Comparison of ENCODE assay signal across 17 mouse cellular contexts in genomic region chr2:27352720-27353119, GRCm38 (mm10).
DNase-seq lines count a peak whose midpoint lies in the region; ATAC-seq lines count a peak whose summit lies in the region.
"Had no signal": no experiment of that assay in that cellular context is flagged by ENCODE, and none has a peak within 500 bp of the region (broad histone marks: within the 10 kb centered on the region; RNA-seq: fewer than 3 reads in every experiment).

No protein-coding gene starts in this region.

- DNase-seq in kidney, postnatal 14 days: no peak
- no peak for DNase-seq in adrenal gland, adult 2 months
- DNase-seq in spleen, adult 18-20 months: no peak
- DNase-seq in urinary bladder, postnatal 25 days (ENCODE audit: low spot score): no peak
- DNase-seq: adrenal gland, adult 8-10 months; embryo, embryonic 11 days; gastrocnemius, postnatal 10 days; kidney, postnatal 4 days; lung, postnatal 14 days had no signal

- no peak overlapping the region for H3K9ac ChIP-seq in kidney, embryonic 15.5 days
- no peak overlapping the region for H3K9ac ChIP-seq in embryonic facial prominence, embryonic 12.5 days
- no peak overlapping the region for H3K9ac ChIP-seq in hindbrain, embryonic 13.5 days
- H3K9ac ChIP-seq in neural tube, embryonic 12.5 days: no peak overlapping the region
- H3K9ac ChIP-seq: heart, embryonic 12.5 days; limb, embryonic 15.5 days had no signal

- no peak overlapping the region for H3K4me2 ChIP-seq in kidney, embryonic 15.5 days
- H3K4me2 ChIP-seq in embryonic facial prominence, embryonic 12.5 days (replicated peaks): no peak overlapping the region
- no peak overlapping the region for H3K4me2 ChIP-seq in hindbrain, embryonic 13.5 days
- no peak overlapping the region for H3K4me2 ChIP-seq in neural tube, embryonic 12.5 days (replicated peaks)
- H3K4me2 ChIP-seq: heart, embryonic 12.5 days; limb, embryonic 15.5 days had no signal

- ATAC-seq in kidney, embryonic 15.5 days (replicated peaks; ENCODE audit: low FRiP score): peak; percentile 43; the same call in 1 of the 2 replicates
- ATAC-seq in embryonic facial prominence, embryonic 12.5 days (ENCODE audit: insufficient number of reproducible peaks, insufficient read depth, low FRiP score, low TSS enrichment): peak; percentile 61; the same call in 1 of the 2 replicates
- peak; percentile 58 for ATAC-seq in hindbrain, embryonic 13.5 days (ENCODE audit: low FRiP score)
- ATAC-seq in neural tube, embryonic 12.5 days (ENCODE audit: low FRiP score, low read depth): peak; percentile 56; the same call in 1 of the 2 replicates
- ATAC-seq: Patski had no signal

- H3K27ac ChIP-seq in kidney, embryonic 15.5 days: no peak overlapping the region
- H3K27ac ChIP-seq in embryonic facial prominence, embryonic 12.5 days: no peak overlapping the region
- H3K27ac ChIP-seq in hindbrain, embryonic 13.5 days: no peak overlapping the region; the same call in 1 of the 2 replicates
- H3K27ac ChIP-seq in neural tube, embryonic 12.5 days: no peak overlapping the region
- H3K27ac ChIP-seq: limb, embryonic 15.5 days had no signal

- no peaks in the 10 kb centered on the region for H3K9me3 ChIP-seq in kidney, embryonic 15.5 days (replicated peaks)
- no peaks in the 10 kb centered on the region for H3K9me3 ChIP-seq in embryonic facial prominence, embryonic 12.5 days
- no peaks in the 10 kb centered on the region for H3K9me3 ChIP-seq in hindbrain, embryonic 13.5 days
- H3K9me3 ChIP-seq in neural tube, embryonic 12.5 days: no peaks in the 10 kb centered on the region; the same call in 1 of the 2 replicates
- H3K9me3 ChIP-seq: limb, embryonic 15.5 days had no signal

- peaks cover 10% of the 10 kb centered on the region for H3K4me1 ChIP-seq in kidney, embryonic 15.5 days
- H3K4me1 ChIP-seq in embryonic facial prominence, embryonic 12.5 days: peaks cover 14% of the 10 kb centered on the region
- peaks cover 49% of the 10 kb centered on the region for H3K4me1 ChIP-seq in hindbrain, embryonic 13.5 days (replicated peaks)
- peaks cover 32% of the 10 kb centered on the region for H3K4me1 ChIP-seq in neural tube, embryonic 12.5 days

- H3K36me3 ChIP-seq in kidney, embryonic 15.5 days: peaks cover 16% of the 10 kb centered on the region; the same call in 1 of the 2 replicates
- H3K36me3 ChIP-seq in embryonic facial prominence, embryonic 12.5 days: peaks cover 21% of the 10 kb centered on the region
- H3K36me3 ChIP-seq in hindbrain, embryonic 13.5 days: peaks cover 20% of the 10 kb centered on the region
- H3K36me3 ChIP-seq in neural tube, embryonic 12.5 days: peaks cover 22% of the 10 kb centered on the region

- H3K4me3 ChIP-seq in kidney, embryonic 15.5 days (replicated peaks): no peak overlapping the region
- H3K4me3 ChIP-seq in embryonic facial prominence, embryonic 12.5 days: no peak overlapping the region
- H3K4me3 ChIP-seq in hindbrain, embryonic 13.5 days: no peak overlapping the region
- no peak overlapping the region for H3K4me3 ChIP-seq in neural tube, embryonic 12.5 days
- H3K4me3 ChIP-seq: heart, embryonic 12.5 days; limb, embryonic 15.5 days had no signal

- 65% methylated on average over 8 of the region's 8 CpGs for WGBS in kidney, embryonic 15.5 days
- WGBS in embryonic facial prominence, embryonic 12.5 days: 85% methylated on average over 8 of the region's 8 CpGs
- 60% methylated on average over 8 of the region's 8 CpGs for WGBS in hindbrain, embryonic 13.5 days
- 60% methylated on average over 8 of the region's 8 CpGs for WGBS in neural tube, embryonic 12.5 days

- H3K27me3 ChIP-seq in kidney, embryonic 15.5 days: no peaks in the 10 kb centered on the region
- no peaks in the 10 kb centered on the region for H3K27me3 ChIP-seq in embryonic facial prominence, embryonic 12.5 days
- H3K27me3 ChIP-seq in hindbrain, embryonic 13.5 days: no peaks in the 10 kb centered on the region
- H3K27me3 ChIP-seq in neural tube, embryonic 12.5 days (replicated peaks): no peaks in the 10 kb centered on the region
- H3K27me3 ChIP-seq: CH12.LX; heart, embryonic 12.5 days; limb, embryonic 15.5 days; Patski had no signal
